Comparison of ENCODE assay signal across 23 mouse cellular contexts in genomic region chr15:80682343-80682742, GRCm38 (mm10). TPM values are rescaled to one million over a fixed set of nuclear protein-coding genes. Genes with fewer than 3 reads are reported as not detected.
DNase-seq lines count a peak whose midpoint lies in the region; ATAC-seq lines count a peak whose summit lies in the region.
"Had no signal": no experiment of that assay in that cellular context is flagged by ENCODE, and none has a peak within 500 bp of the region (broad histone marks: within the 10 kb centered on the region; RNA-seq: fewer than 3 reads in every experiment).

No protein-coding gene starts in this region.

- no peaks in the 10 kb centered on the region for H3K27me3 ChIP-seq in intestine, embryonic 16.5 days (replicated peaks; ENCODE audit: control insufficient read depth, insufficient read depth, low read length)
- no peaks in the 10 kb centered on the region for H3K27me3 ChIP-seq in stomach, embryonic 15.5 days (replicated peaks)
- H3K27me3 ChIP-seq: CH12.LX; lung, embryonic 15.5 days; neural tube, embryonic 15.5 days had no signal

- no peak overlapping the region for H3K4me3 ChIP-seq in intestine, embryonic 16.5 days (ENCODE audit: low read length)
- no peak overlapping the region for H3K4me3 ChIP-seq in stomach, embryonic 15.5 days (replicated peaks)
- H3K4me3 ChIP-seq: gastrocnemius, adult 2 months; heart, embryonic 15.5 days; hindbrain, embryonic 10.5 days; layer of hippocampus, adult 2 months; left cerebral cortex, adult 2 months; lung, embryonic 15.5 days; midbrain, embryonic 13.5 days; myocyte; neural tube, embryonic 15.5 days had no signal

- H3K4me2 ChIP-seq in intestine, embryonic 16.5 days (ENCODE audit: low read depth, low read length), result 0 out of 2 replicates have a peak overlapping the region, but pooled peaks have one; percentile 6
- peak overlapping the region; percentile 16; the same call in 1 of the 2 replicates for H3K4me2 ChIP-seq in stomach, embryonic 15.5 days
- H3K4me2 ChIP-seq: heart, embryonic 15.5 days; lung, embryonic 15.5 days; midbrain, embryonic 13.5 days; neural tube, embryonic 15.5 days had no signal

- DNase-seq in kidney, adult 11 months, result peak; percentile 57
- no peak for DNase-seq in kidney, postnatal 10 days
- DNase-seq in kidney, postnatal 36 days, result peak; percentile 33 to 62
- no peak for DNase-seq in thymus, adult 18-20 months
- DNase-seq: adrenal gland, adult 2 months; cerebellum, adult 9-11 months; embryo, embryonic 11 days; gastrocnemius, adult 2 months; heart, adult 11 months had no signal

- no peaks in the 10 kb centered on the region for H3K36me3 ChIP-seq in intestine, embryonic 16.5 days (ENCODE audit: control insufficient read depth, insufficient read depth, low read length)
- H3K36me3 ChIP-seq in stomach, embryonic 15.5 days, result no peaks in the 10 kb centered on the region
- H3K36me3 ChIP-seq: heart, embryonic 15.5 days; hindbrain, embryonic 10.5 days; lung, embryonic 15.5 days; midbrain, embryonic 13.5 days; neural tube, embryonic 15.5 days had no signal

- peak overlapping the region; percentile 57 for H3K27ac ChIP-seq in intestine, embryonic 16.5 days (ENCODE audit: low read length)
- peak overlapping the region; percentile 81 for H3K27ac ChIP-seq in stomach, embryonic 15.5 days
- H3K27ac ChIP-seq: gastrocnemius, adult 2 months; heart, embryonic 15.5 days; layer of hippocampus, adult 2 months; left cerebral cortex, adult 2 months; lung, embryonic 15.5 days; macrophage; midbrain, embryonic 13.5 days; neural tube, embryonic 15.5 days had no signal

- peaks cover 66% of the 10 kb centered on the region for H3K4me1 ChIP-seq in intestine, embryonic 16.5 days (ENCODE audit: control insufficient read depth, insufficient read depth, low read length)
- peaks cover 51% of the 10 kb centered on the region for H3K4me1 ChIP-seq in stomach, embryonic 15.5 days

- 0 out of 2 replicates have a peak overlapping the region, but pooled peaks have one; percentile 8 for H3K9ac ChIP-seq in intestine, embryonic 16.5 days (ENCODE audit: low read depth, low read length)
- H3K9ac ChIP-seq in stomach, embryonic 15.5 days, result no peak overlapping the region
- H3K9ac ChIP-seq: heart, embryonic 15.5 days; lung, embryonic 15.5 days; midbrain, embryonic 13.5 days; neural tube, embryonic 15.5 days had no signal

- 63% methylated on average over 8 of the region's 8 CpGs for WGBS in intestine, embryonic 16.5 days
- WGBS in stomach, embryonic 15.5 days, result 68% methylated on average over 8 of the region's 8 CpGs

- no peaks in the 10 kb centered on the region for H3K9me3 ChIP-seq in intestine, embryonic 16.5 days (ENCODE audit: control insufficient read depth, low read length)
- no peaks in the 10 kb centered on the region for H3K9me3 ChIP-seq in stomach, embryonic 15.5 days
- H3K9me3 ChIP-seq: heart, embryonic 15.5 days; hindbrain, embryonic 10.5 days; lung, embryonic 15.5 days; midbrain, embryonic 13.5 days; neural tube, embryonic 15.5 days had no signal

- ATAC-seq in intestine, embryonic 16.5 days, result peak; percentile 23; the same call in 1 of the 2 replicates
- ATAC-seq in stomach, embryonic 15.5 days (ENCODE audit: insufficient read depth, low FRiP score, low read depth), result no peak
- no peak for ATAC-seq in megakaryocyte-erythroid progenitor cell, adult 5-6 weeks (replicated peaks; ENCODE audit: low FRiP score, low TSS enrichment, poor library complexity, severe bottlenecking)
- ATAC-seq: forebrain, embryonic 16.5 days; midbrain, embryonic 13.5 days had no signal

RNA-seq across cellular contexts. Expression of gene Fam83f, which starts 10.7 kb away (rescaled TPM):
- polyA plus RNA-seq in intestine, embryonic 16.5 days (2015; fragmentation: Nextera tagmentation; extraction: Ambion mirVana), result 24.9 and 29.2 TPM in 2 replicates
- polyA plus RNA-seq in stomach, embryonic 15.5 days (2015; fragmentation: Nextera tagmentation; extraction: Ambion mirVana), result 18.7 and 20.7 TPM in 2 replicates
- total RNA-seq in megakaryocyte-erythroid progenitor cell, adult 5-6 weeks (2014; fragmentation: Nextera tagmentation), result not detected in 2 replicates
- not detected in 2 replicates for total RNA-seq in megakaryocyte-erythroid progenitor cell, adult 5-6 weeks (2017)
- polyA plus RNA-seq: forebrain, embryonic 16.5 days; myocyte had no signal

RNA-seq across cellular contexts. Expression of gene Tnrc6b, which starts 28.8 kb away (rescaled TPM):
- polyA plus RNA-seq in intestine, embryonic 16.5 days (2015; fragmentation: Nextera tagmentation; extraction: Ambion mirVana), result 18.0 and 18.2 TPM in 2 replicates
- polyA plus RNA-seq in stomach, embryonic 15.5 days (2015; fragmentation: Nextera tagmentation; extraction: Ambion mirVana), result 27.4 and 28.5 TPM in 2 replicates
- 79.3 and 89.0 TPM in 2 replicates for total RNA-seq in megakaryocyte-erythroid progenitor cell, adult 5-6 weeks (2014; fragmentation: Nextera tagmentation)
- total RNA-seq in megakaryocyte-erythroid progenitor cell, adult 5-6 weeks (2017), result 40.3 and 48.5 TPM in 2 replicates

Comparison
In these comparisons a context has a peak if more than half of its experiments do, and no peak if none do; other contexts are left out.
1. DNase-seq: peak in kidney, adult 11 months (single experiment) and kidney, postnatal 36 days (2 of 2); none in kidney, postnatal 10 days (single experiment) and thymus, adult 18-20 months (0 of 2).